Mouse (Mus musculus) midbrain, embryonic 11.5 days (tissue): ENCODE measurements around the gene Rab2b. TPM values are rescaled to one million over a fixed set of nuclear protein-coding genes. Genes with fewer than 3 reads are reported as not detected.

Experiments used
- polyA plus RNA-seq: library from polyadenylated mRNA; unstranded; fragments of >200 nt; fragmentation: Nextera tagmentation; extraction: Ambion mirVana; gene quantifications from 2 replicates; pipeline ENCODE4 v1.2.1, GENCODE M21; 2014

Gene Rab2b
- polyA plus RNA-seq, 1 experiment from 2014 or later: 39.1 TPM

Other genes starting within 250 kb of the Rab2b start
- gene Olfr221, start 237.1 kb downstream of the Rab2b start, polyA plus RNA-seq: not detected in 2 replicates
- gene Hnrnpc, start 175.5 kb downstream of the Rab2b start, polyA plus RNA-seq: 1,011 and 1,046 TPM in 2 replicates
- gene Rpgrip1, start 168.8 kb downstream of the Rab2b start, polyA plus RNA-seq: 92.3 and 105 TPM in 2 replicates
- gene Supt16, start 82.1 kb downstream of the Rab2b start, polyA plus RNA-seq: 81.5 and 86.7 TPM in 2 replicates
- 46.7 and 52.5 TPM in 2 replicates for gene Chd8, start 21.8 kb downstream of the Rab2b start, polyA plus RNA-seq
- 50.6 and 51.2 TPM in 2 replicates for gene Tox4, start 399 bp downstream of the Rab2b start, polyA plus RNA-seq
- gene Mettl3, start 25.6 kb upstream of the Rab2b start, polyA plus RNA-seq: 48.2 and 52.2 TPM in 2 replicates
- gene Sall2, start 49.2 kb upstream of the Rab2b start, polyA plus RNA-seq: 57.4 and 65.1 TPM in 2 replicates
- gene Olfr1513, start 76.9 kb upstream of the Rab2b start, polyA plus RNA-seq: not detected in 2 replicates
- gene Olfr1512, start 99.6 kb upstream of the Rab2b start, polyA plus RNA-seq: not detected in 2 replicates
- not detected in 2 replicates for gene Olfr1511, start 117.8 kb upstream of the Rab2b start, polyA plus RNA-seq
- not detected in 2 replicates for gene Olfr1510, start 134.8 kb upstream of the Rab2b start, polyA plus RNA-seq
- gene Olfr1509, start 163.4 kb upstream of the Rab2b start, polyA plus RNA-seq: not detected in 2 replicates
- gene Olfr1508, start 187.9 kb upstream of the Rab2b start, polyA plus RNA-seq: not detected in 2 replicates
- gene Olfr1507, start 216.2 kb upstream of the Rab2b start, polyA plus RNA-seq: not detected in 2 replicates